Mouse (Mus musculus) urinary bladder, postnatal 10 days (tissue): Measurements from ENCODE around the gene Gm21244.
"Not testable (repeated sequence)": the region's sequence is repeated elsewhere in the genome, so short reads cannot be mapped to it uniquely, and the experiment has no call there.

Experiments used
- DNase-seq: peaks from one replicate; pipeline ENCODE4 v3.0.0; 2022; ENCODE audit warnings: low spot score

Gene Gm21244

GRCm38 (mm10) chrY:7169193-7169592, at the start of gene Gm21244:
Gene Gm21244, minus strand, starts transcription at chrY:7169293.
- not testable (repeated sequence) for DNase-seq
